Mouse (Mus musculus) kidney, adult 2 months (tissue): ENCODE measurements around the gene Gm1043. TPM values are rescaled to one million over a fixed set of nuclear protein-coding genes. Genes with fewer than 3 reads are reported as not detected.

ENCODE experiments used
- DNase-seq: peaks from one replicate; pipeline ENCODE4 v3.0.0; 2021
- H3K27ac ChIP-seq: fragments of 200-500 bp; 2 replicates; pipeline ENCODE4 v1.5.1; 2012; ENCODE audit warnings: low read depth, low read length, control low read depth, inconsistent platforms; ENCODE audit not compliant: insufficient read depth
- H3K27me3 ChIP-seq: fragments of 200-500 bp; replicated peaks from 2 replicates; pipeline ENCODE4 v1.6.1; 2012; ENCODE audit warnings: mild to moderate bottlenecking, moderate library complexity, low read length, inconsistent platforms; ENCODE audit not compliant: control insufficient read depth, insufficient read depth
- H3K36me3 ChIP-seq: fragments of 200-500 bp; 2 replicates; pipeline ENCODE4 v1.6.1; 2012; ENCODE audit warnings: mild to moderate bottlenecking, moderate library complexity, low read length, inconsistent platforms; ENCODE audit not compliant: control insufficient read depth, insufficient read depth
- H3K4me1 ChIP-seq: fragments of 200-500 bp; 2 replicates; pipeline ENCODE4 v1.6.1; 2011; ENCODE audit warnings: low read length; ENCODE audit not compliant: control insufficient read depth, insufficient read depth
- H3K4me3 ChIP-seq: fragments of 200-500 bp; 2 replicates; pipeline ENCODE4 v1.5.1; 2011; ENCODE audit warnings: mild to moderate bottlenecking, low read depth, low read length, control low read depth; ENCODE audit not compliant: insufficient read depth
- CTCF ChIP-seq: fragments of 200-500 bp; conservative IDR thresholded peaks from 2 replicates; pipeline ENCODE4 v1.5.1; 2011; ENCODE audit warnings: low read depth, mild to moderate bottlenecking, control low read depth, low read length, moderate library complexity, mixed read lengths; ENCODE audit not compliant: insufficient read depth, insufficient read length
- POLR2A ChIP-seq: fragments of 200-500 bp; IDR thresholded peaks from one replicate; pipeline ENCODE4 v1.6.1; 2011; ENCODE audit warnings: low read depth, low read length, control low read depth
- WGBS: fragments of 180-500 bp; shearing (Covaris S2); methylation state at CpG from one replicate; pipeline ENCODE4 v1.1.7; 2018; 5-methylcytosine and 5-hydroxymethylcytosine counted together
- polyA plus RNA-seq: library from polyadenylated mRNA; depleted of rRNA; stranded (reverse); fragments of >200 nt; gene quantifications from 2 replicates; pipeline ENCODE4 v1.2.3, GENCODE M21; 2012

The Gm1043 gene
- polyA plus RNA-seq, 1 experiment: 0.08 TPM

- 74% methylated on average over 2 of the region's 2 CpGs for WGBS
- no peak for DNase-seq
- Histone ChIP-seq H3K4me3 (no peak overlapping the region), H3K36me3 (no peaks in the 10 kb centered on the region), H3K27ac (no peak overlapping the region), H3K27me3 (no peaks in the 10 kb centered on the region), H3K4me1 (no peaks in the 10 kb centered on the region)
- no peak for TF ChIP-seq CTCF
- TF ChIP-seq POLR2A: no peak
Measured at GRCm38 (mm10) chr5:37045582-37045981, 39.6 kb upstream of the Gm1043 start.

DNA sequence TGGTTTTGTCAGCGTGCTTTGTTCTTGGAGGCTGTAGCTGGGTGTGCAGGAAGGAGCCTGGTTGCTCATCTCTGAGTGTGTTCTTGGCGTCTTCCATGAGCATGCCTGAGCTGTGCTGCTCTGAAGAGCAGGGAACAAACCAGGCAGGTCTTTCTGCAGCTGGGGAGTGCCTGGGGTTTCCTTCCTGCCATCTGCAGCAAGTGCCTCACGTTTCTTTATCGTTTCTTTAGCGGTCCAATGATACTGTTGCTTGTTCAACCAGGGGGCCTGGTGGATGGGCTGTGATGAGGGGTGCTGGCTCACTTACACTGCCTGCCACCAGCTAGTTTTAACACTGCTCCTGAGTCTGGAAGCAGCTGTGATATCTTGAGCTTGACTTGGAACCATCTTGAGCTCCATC, 38.4 kb upstream of the Gm1043 start:
- Histone ChIP-seq H3K4me3 (no peak overlapping the region), H3K27me3 (no peaks in the 10 kb centered on the region), H3K4me1 (no peaks in the 10 kb centered on the region), H3K36me3 (no peaks in the 10 kb centered on the region), H3K27ac (no peak overlapping the region)
- 53% methylated on average over 5 of the region's 5 CpGs for WGBS
- TF ChIP-seq POLR2A (no peak), CTCF (no peak)
- DNase-seq: no peak

DNA sequence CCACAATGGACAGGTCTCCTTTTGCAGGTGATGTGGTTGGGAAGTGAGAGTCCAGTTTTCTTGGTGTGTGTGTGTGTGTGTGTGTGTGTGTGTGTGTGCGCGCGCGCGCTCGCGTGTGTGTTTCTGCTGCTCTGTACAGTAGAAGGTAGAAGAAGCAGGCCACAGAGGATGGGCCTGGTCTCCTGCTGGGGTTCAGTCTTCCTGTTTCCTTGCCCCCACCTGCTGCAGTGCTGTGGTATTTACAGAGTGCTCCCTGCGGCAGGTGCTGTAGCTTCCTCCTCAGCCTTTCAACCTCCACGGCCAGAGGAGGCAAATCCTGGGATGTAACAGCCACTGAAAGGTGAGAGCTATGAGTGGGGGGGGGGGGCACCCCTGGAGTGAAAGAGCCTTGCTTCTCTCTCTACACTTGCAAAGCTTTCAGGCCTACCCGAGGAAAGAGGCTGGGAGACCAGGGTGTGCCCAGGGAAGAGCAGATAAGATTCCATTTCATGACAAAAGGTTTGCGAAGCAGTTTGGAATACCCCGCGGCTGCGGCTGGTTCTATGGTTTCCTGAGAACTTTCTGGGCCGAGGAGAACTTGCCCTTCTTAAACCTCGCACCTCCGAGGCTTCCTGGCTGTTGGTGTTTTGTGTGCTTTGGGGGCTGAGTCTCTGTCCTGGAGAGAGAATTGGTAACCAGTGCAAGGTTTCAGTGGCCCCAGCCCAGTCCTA, 37.8 kb upstream of the Gm1043 start:
- no peak for TF ChIP-seq POLR2A
- TF ChIP-seq CTCF: no peak
- no peak for DNase-seq
- Histone ChIP-seq H3K27ac (no peak overlapping the region), H3K36me3 (no peaks in the 10 kb centered on the region), H3K4me1 (no peaks in the 10 kb centered on the region), H3K4me3 (no peak overlapping the region), H3K27me3 (no peaks in the 10 kb centered on the region)
- WGBS: 60% methylated on average over 17 of the region's 17 CpGs

DNA sequence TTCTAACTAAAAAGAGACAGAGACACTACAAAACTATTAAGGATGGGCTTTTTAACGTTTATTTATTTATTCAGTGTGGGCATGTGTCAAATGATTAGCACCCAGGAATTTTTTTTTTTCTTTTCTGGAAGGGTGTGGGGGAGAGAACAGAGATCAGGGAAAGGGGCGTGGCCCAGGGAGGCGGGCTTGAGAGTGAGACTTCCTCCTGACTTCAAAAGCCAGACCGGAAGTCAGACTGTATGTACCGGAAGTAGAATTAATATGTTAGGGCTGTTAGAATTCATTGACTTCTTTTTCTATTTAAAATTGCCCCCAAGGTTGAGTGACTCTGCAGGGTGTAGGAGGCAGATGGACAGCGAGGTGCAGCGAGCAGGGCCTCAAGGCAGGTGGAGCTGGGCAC, 37.2 kb upstream of the Gm1043 start:
- TF ChIP-seq CTCF (no peak), POLR2A (no peak)
- Histone ChIP-seq H3K36me3 (no peaks in the 10 kb centered on the region), H3K4me1 (no peaks in the 10 kb centered on the region), H3K27ac (no peak overlapping the region), H3K4me3 (no peak overlapping the region), H3K27me3 (no peaks in the 10 kb centered on the region)
- DNase-seq: no peak
- WGBS: 50% methylated on average over 7 of the region's 7 CpGs

- no peaks in the 10 kb centered on the region for H3K4me1 ChIP-seq
- H3K27ac ChIP-seq: no peak overlapping the region
- no peaks in the 10 kb centered on the region for H3K27me3 ChIP-seq
- H3K36me3 ChIP-seq: no peaks in the 10 kb centered on the region
- no peak overlapping the region for H3K4me3 ChIP-seq
- no peak for DNase-seq
- WGBS: 81% methylated on average over 2 of the region's 2 CpGs
- TF ChIP-seq POLR2A: no peak
- TF ChIP-seq CTCF: no peak
Measured at GRCm38 (mm10) chr5:37049111-37049510, 36.1 kb upstream of the Gm1043 start.

GRCm38 (mm10) chr5:37050521-37051373, 34.4 kb upstream of the Gm1043 start:
- Histone ChIP-seq H3K27me3 (no peaks in the 10 kb centered on the region), H3K36me3 (no peaks in the 10 kb centered on the region), H3K27ac (no peak overlapping the region), H3K4me1 (no peaks in the 10 kb centered on the region), H3K4me3 (no peak overlapping the region)
- TF ChIP-seq POLR2A: no peak
- TF ChIP-seq CTCF: no peak
- WGBS: 12% methylated on average over 9 of the region's 9 CpGs
- DNase-seq: no peak
